Mouse (Mus musculus) right cerebral cortex, postnatal 14 days (tissue): Measurements from ENCODE around the gene Xylt2.
"Not testable (repeated sequence)": the region's sequence is repeated elsewhere in the genome, so short reads cannot be mapped to it uniquely, and the experiment has no call there.

Experiments
- DNase-seq: peaks from one replicate; pipeline ENCODE4 v3.0.0; 2022

Xylt2 gene

GRCm38 (mm10) chr11:94675446-94675845, 1.9 kb downstream of the Xylt2 start:
- DNase-seq = peak; percentile 23

- no peak for DNase-seq
Measured at GRCm38 (mm10) chr11:94674984-94675383, 2.3 kb downstream of the Xylt2 start.

GRCm38 (mm10) chr11:94665281-94665680, 12.0 kb downstream of the Xylt2 start:
- no peak for DNase-seq

- DNase-seq = no peak
Measured at GRCm38 (mm10) chr11:94661344-94661743, 16.0 kb downstream of the Xylt2 start.

GRCm38 (mm10) chr11:94653663-94654436, 23.5 kb downstream of the Xylt2 start, which contains the start of the genes Mrpl27 and Eme1:
Mrpl27 (plus strand) TSS chr11:94653767.
Eme1 (minus strand) TSS chr11:94653964.
- DNase-seq = peak; percentile 69

- no peak for DNase-seq
Measured at GRCm38 (mm10) chr11:94652973-94653372, 24.3 kb downstream of the Xylt2 start.

GRCm38 (mm10) chr11:94651241-94651640, 26.1 kb downstream of the Xylt2 start:
- DNase-seq = not testable (repeated sequence)

GRCm38 (mm10) chr11:94646457-94646856, 30.9 kb downstream of the Xylt2 start:
- no peak for DNase-seq

- no peak for DNase-seq
Measured at GRCm38 (mm10) chr11:94644461-94645219, 32.7 kb downstream of the Xylt2 start.

GRCm38 (mm10) chr11:94634431-94634830, 42.9 kb downstream of the Xylt2 start:
- DNase-seq = no peak

- DNase-seq = no peak
Measured at GRCm38 (mm10) chr11:94632988-94633387, 44.3 kb downstream of the Xylt2 start.

GRCm38 (mm10) chr11:94631969-94632368, 45.3 kb downstream of the Xylt2 start:
- no peak for DNase-seq

GRCm38 (mm10) chr11:94630199-94631011, 46.9 kb downstream of the Xylt2 start:
- DNase-seq = peak; percentile 22

- DNase-seq = no peak
Measured at GRCm38 (mm10) chr11:94629884-94630198, 47.5 kb downstream of the Xylt2 start.

- DNase-seq = peak; percentile 95
Measured at GRCm38 (mm10) chr11:94629199-94629883, 48.0 kb downstream of the Xylt2 start, which contains the start of gene Lrrc59. Lrrc59 (plus strand) TSS chr11:94629767.

- no peak for DNase-seq
Measured at GRCm38 (mm10) chr11:94622162-94622561, 55.2 kb downstream of the Xylt2 start.

- no peak for DNase-seq
Measured at GRCm38 (mm10) chr11:94621458-94621852, 55.9 kb downstream of the Xylt2 start.

- DNase-seq = no peak
Measured at GRCm38 (mm10) chr11:94620766-94621457, 56.4 kb downstream of the Xylt2 start.

- DNase-seq = no peak
Measured at GRCm38 (mm10) chr11:94617646-94618045, 59.7 kb downstream of the Xylt2 start.

GRCm38 (mm10) chr11:94615494-94615893, 61.8 kb downstream of the Xylt2 start:
- no peak for DNase-seq

- DNase-seq = no peak
Measured at GRCm38 (mm10) chr11:94614603-94615002, 62.7 kb downstream of the Xylt2 start.
